Mouse (Mus musculus) left cerebral cortex, adult 6 months (tissue): ENCODE results near the gene Mrpl35. TPM values are rescaled to one million over a fixed set of nuclear protein-coding genes. Genes with fewer than 3 reads are reported as not detected.

Source experiments
- long read RNA-seq, 2 experiments: library from polyadenylated mRNA; unstranded; transcript quantifications; one replicate each; pipeline ENCODE4 v2.0.0; 2019 to 2020
- polyA plus RNA-seq: library from polyadenylated mRNA; unstranded; fragments of <200 nt; fragmentation: Nextera tagmentation; gene quantifications from 2 replicates; pipeline ENCODE4 v1.2.3, GENCODE M21; 2021

The Mrpl35 gene
- 34.4 and 49.6 TPM in 2 replicates for polyA plus RNA-seq
- long read RNA-seq, experiment 1, transcript Mrpl35-201 (4 exons, 3,721 nt) = major isoform, 58 of 73 reads
- long read RNA-seq, experiment 1, partial matches to known transcripts = 7 of 73 reads
- long read RNA-seq, experiment 1, other reads (novel, unspliced or antisense) = 8 of 73 reads
- long read RNA-seq, experiment 2, transcript Mrpl35-201 (4 exons, 3,721 nt) = major isoform, 42 of 64 reads
- long read RNA-seq, experiment 2, partial matches to known transcripts = 11 of 64 reads
- long read RNA-seq, experiment 2, other reads (novel, unspliced or antisense) = 10 of 64 reads

DNA sequence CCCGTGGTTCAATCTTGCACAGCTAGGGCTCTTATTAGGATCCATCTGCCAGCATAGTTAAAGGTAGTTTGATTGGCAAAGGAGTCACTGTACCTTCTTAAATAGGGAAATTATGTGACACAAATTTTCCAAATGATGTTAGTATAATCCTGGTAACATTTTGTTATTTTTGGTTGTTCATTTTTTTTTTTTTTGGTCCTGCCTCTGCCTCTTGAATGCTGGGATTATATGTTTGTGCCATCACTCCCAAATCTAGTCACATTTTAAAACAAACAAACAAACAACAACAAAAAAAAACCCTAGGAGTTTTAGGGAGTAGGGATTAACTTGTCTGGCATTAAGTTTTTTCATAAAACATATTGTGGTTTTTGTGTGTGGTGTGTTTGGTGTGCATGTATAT is at the start of gene Mrpl35:
Gene Mrpl35, minus strand, starts transcription at position 101 of the 400 bp plus-strand sequence.

DNA sequence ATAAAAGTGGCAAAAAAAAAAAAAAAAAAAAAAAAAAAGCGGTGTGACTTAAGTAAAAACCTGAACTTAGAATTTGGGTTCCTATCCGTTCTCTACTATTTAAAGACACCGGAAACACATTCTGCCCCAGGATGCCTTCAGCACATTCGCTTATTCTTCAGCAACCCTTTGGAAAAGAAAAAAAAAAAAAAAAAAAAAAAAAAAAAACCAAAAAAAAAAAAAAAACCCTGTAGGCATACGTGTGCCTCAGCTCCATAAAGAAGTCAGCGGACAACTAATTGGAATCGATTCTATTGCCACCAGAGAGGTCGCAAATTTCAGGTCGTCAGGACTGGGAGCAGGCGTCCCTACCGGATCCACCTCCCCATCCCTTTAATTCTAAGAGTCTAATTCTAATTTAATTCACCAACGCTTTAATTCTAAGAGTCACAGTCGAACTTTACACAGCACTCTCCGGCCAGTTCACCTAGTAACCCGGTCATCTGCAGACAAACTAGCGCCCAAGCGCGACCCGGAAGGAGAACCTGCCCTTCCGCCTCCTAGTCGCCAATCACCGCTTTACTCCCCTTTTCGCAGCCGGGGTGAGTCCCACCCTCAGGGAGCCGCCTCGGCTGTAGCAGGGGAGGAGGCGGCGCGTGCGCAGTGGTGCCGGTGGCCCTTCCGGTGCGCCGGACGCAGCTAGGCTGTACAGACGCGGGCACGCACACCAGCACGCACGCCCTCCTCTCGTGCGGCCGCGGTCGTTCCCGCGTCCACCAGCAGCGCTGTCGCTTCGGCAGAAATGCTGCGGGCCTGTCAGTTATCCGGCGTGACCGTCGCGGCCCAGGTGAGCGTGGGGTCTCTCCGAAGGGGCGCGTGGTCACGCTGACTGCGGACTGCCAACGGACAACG is 4.2 kb upstream of the Mrpl35 start, which contains the start of gene Immt:
Gene Immt, plus strand, starts transcription at position 642 of the 891 bp plus-strand sequence.

Other genes starting within 250 kb of the Mrpl35 start
- 4.7 and 4.9 TPM in 2 replicates for gene Kdm3a, start 194.0 kb downstream of the Mrpl35 start, polyA plus RNA-seq
- gene Reep1, start 119.4 kb downstream of the Mrpl35 start, polyA plus RNA-seq = 37.1 and 40.9 TPM in 2 replicates
- gene Immt, start 4.4 kb upstream of the Mrpl35 start, polyA plus RNA-seq = 89.4 and 111 TPM in 2 replicates
- gene Ptcd3, start 81.8 kb upstream of the Mrpl35 start, polyA plus RNA-seq = 20.1 and 24.7 TPM in 2 replicates
- 3.6 and 6.1 TPM in 2 replicates for gene Polr1a, start 82.1 kb upstream of the Mrpl35 start, polyA plus RNA-seq